Mouse (Mus musculus): ENCODE results near the gene Frmd4a. TPM values are rescaled to one million over a fixed set of nuclear protein-coding genes. Genes with fewer than 3 reads are reported as not detected.
A peak's percentile ranks its signal among the peaks of the same experiment; 100 is the strongest.

Frmd4a gene
- total RNA-seq, 2 experiments from 2014 or later: 64.6 to 86.7 TPM

- DNase-seq (ENCODE audit: extremely low spot score in 1 of 2, low spot score in 1 of 2): no peak
Observed at GRCm38 (mm10) chr2:4507887-4508615, 490.5 kb downstream of the Frmd4a start.

GRCm38 (mm10) chr2:4508959-4509615, 491.6 kb downstream of the Frmd4a start:
- no peak for DNase-seq (ENCODE audit: extremely low spot score in 1 of 2, low spot score in 1 of 2)

- no peak for DNase-seq (ENCODE audit: extremely low spot score in 1 of 2, low spot score in 1 of 2)
Observed at GRCm38 (mm10) chr2:4509739-4510138, 492.2 kb downstream of the Frmd4a start.

- DNase-seq (ENCODE audit: extremely low spot score in 1 of 2, low spot score in 1 of 2): no peak
Observed at GRCm38 (mm10) chr2:4510208-4511079, 492.9 kb downstream of the Frmd4a start.

GRCm38 (mm10) chr2:4511080-4511386, 493.5 kb downstream of the Frmd4a start:
- DNase-seq (ENCODE audit: extremely low spot score in 1 of 2, low spot score in 1 of 2): no peak

- DNase-seq (ENCODE audit: extremely low spot score in 1 of 2, low spot score in 1 of 2): no peak
Observed at GRCm38 (mm10) chr2:4512607-4513006, 495.1 kb downstream of the Frmd4a start.

- no peak for DNase-seq (ENCODE audit: extremely low spot score in 1 of 2, low spot score in 1 of 2)
Observed at GRCm38 (mm10) chr2:4515910-4516309, 498.4 kb downstream of the Frmd4a start.

- DNase-seq (ENCODE audit: extremely low spot score in 1 of 2, low spot score in 1 of 2): peak in 1 of 2 experiments; percentile 45
Observed at GRCm38 (mm10) chr2:4516819-4517552, 499.5 kb downstream of the Frmd4a start.

GRCm38 (mm10) chr2:4517553-4518125, 500.1 kb downstream of the Frmd4a start:
- no peak for DNase-seq (ENCODE audit: extremely low spot score in 1 of 2, low spot score in 1 of 2)

- DNase-seq (ENCODE audit: extremely low spot score in 1 of 2, low spot score in 1 of 2): no peak
Observed at GRCm38 (mm10) chr2:4518549-4518948, 501.0 kb downstream of the Frmd4a start.

- DNase-seq (ENCODE audit: extremely low spot score in 1 of 2, low spot score in 1 of 2): no peak
Observed at GRCm38 (mm10) chr2:4522769-4523487, 505.4 kb downstream of the Frmd4a start.

- no peak for DNase-seq (ENCODE audit: extremely low spot score in 1 of 2, low spot score in 1 of 2)
Observed at GRCm38 (mm10) chr2:4527094-4527493, 509.6 kb downstream of the Frmd4a start.

- DNase-seq (ENCODE audit: extremely low spot score in 1 of 2, low spot score in 1 of 2): no peak
Observed at GRCm38 (mm10) chr2:4529254-4529729, 511.8 kb downstream of the Frmd4a start.

- no peak for DNase-seq (ENCODE audit: extremely low spot score in 1 of 2, low spot score in 1 of 2)
Observed at GRCm38 (mm10) chr2:4531533-4532197, 514.1 kb downstream of the Frmd4a start.

GRCm38 (mm10) chr2:4532198-4532568, 514.7 kb downstream of the Frmd4a start:
- DNase-seq (ENCODE audit: extremely low spot score in 1 of 2, low spot score in 1 of 2): no peak

- no peak for DNase-seq (ENCODE audit: extremely low spot score in 1 of 2, low spot score in 1 of 2)
Observed at GRCm38 (mm10) chr2:4532945-4533344, 515.4 kb downstream of the Frmd4a start.

GRCm38 (mm10) chr2:4535187-4535864, 517.8 kb downstream of the Frmd4a start:
- no peak for DNase-seq (ENCODE audit: extremely low spot score in 1 of 2, low spot score in 1 of 2)

- DNase-seq (ENCODE audit: extremely low spot score in 1 of 2, low spot score in 1 of 2): no peak
Observed at GRCm38 (mm10) chr2:4541330-4541729, 523.8 kb downstream of the Frmd4a start.

All from layer of hippocampus, postnatal 25 days (tissue).